In the genomic region with DNA sequence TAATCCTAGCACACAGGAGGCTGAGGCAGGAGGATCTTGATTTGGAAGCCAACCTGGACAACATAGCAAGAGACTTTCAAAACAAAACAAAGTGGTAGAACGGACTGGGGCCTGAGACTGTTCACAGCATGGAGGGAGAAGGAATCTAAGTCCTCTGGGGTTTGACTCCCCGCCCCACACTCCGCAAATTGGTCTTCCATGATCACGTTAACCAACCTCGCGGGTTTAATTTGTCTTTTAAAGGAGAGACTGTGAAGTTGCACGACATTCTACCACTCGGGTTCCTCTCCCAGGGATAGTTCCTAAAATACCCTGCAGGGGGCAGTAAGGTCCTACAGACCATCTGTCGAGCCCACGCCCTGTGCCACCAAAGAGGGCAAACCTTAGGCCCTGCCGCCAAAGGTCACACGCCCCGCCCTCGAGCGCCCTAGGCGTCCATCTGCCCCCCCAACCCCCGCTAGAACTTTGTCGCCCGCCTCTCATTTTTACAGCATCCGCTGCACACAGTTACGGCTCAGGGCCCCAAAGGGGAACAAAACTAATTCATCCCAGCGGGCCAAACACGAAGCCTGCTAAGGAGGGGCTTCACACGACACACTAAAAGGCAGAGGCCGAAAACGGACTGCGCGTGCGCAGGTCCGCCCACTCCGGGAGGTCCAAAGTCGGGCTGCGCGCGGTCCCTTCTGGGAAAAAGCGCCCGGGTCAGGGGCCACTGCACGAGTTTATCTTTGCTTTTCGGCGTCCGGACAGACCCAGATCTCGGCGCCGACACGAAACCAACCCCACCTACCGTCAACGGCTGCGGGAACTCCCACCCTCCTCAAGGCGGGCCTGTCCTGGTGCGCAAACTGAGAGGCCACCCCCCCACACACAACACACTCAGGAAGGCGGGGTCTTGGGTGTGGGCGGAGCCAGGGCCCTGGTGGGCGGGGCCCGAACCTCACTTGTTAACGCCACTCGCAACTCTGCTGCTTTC, we compare ENCODE assay signal across 1 mouse cellular context.
A peak's percentile ranks its signal among the peaks of the same experiment; 100 is the strongest.
TF ChIP-seq lines count a peak whose summit lies in the region.

Nhej1 (minus strand) TSS at position 855 of the 976 bp plus-strand sequence.

TF ChIP-seq in CH12.LX, 34 proteins besides CTCF, POLR2A, EP300 and RAD21 (continued from another document):
- TF ChIP-seq NELFE (IDR thresholded peaks at IDR 0.05; ENCODE audit: low read depth, low read length) (no peak; the same call in 1 of the 2 replicates), KAT2A (IDR thresholded peaks at IDR 0.05; ENCODE audit: insufficient replicate concordance, low read length) (peak; percentile 72; the same call in 1 of the 2 replicates), ETS1 (conservative IDR thresholded peaks at IDR 0.05; ENCODE audit: low read depth, low read length) (peak; percentile 36; the same call in 1 of the 2 replicates), NRF1 (IDR thresholded peaks at IDR 0.05; ENCODE audit: low read depth, low read length) (peak; percentile 94), MXI1 (IDR thresholded peaks at IDR 0.05; ENCODE audit: low read depth, low read length) (peak; percentile 76), ELF1 (IDR thresholded peaks at IDR 0.05; ENCODE audit: low read depth, low read length) (peak; percentile 54; the same call in 1 of the 2 replicates)
